Mouse (Mus musculus): ENCODE data around the gene Dock8. TPM values are rescaled to one million over a fixed set of nuclear protein-coding genes. Genes with fewer than 3 reads are reported as not detected.

Dock8 gene
- polyA plus RNA-seq, 1 experiment from 2014 or later, result 17.6 TPM

DNA sequence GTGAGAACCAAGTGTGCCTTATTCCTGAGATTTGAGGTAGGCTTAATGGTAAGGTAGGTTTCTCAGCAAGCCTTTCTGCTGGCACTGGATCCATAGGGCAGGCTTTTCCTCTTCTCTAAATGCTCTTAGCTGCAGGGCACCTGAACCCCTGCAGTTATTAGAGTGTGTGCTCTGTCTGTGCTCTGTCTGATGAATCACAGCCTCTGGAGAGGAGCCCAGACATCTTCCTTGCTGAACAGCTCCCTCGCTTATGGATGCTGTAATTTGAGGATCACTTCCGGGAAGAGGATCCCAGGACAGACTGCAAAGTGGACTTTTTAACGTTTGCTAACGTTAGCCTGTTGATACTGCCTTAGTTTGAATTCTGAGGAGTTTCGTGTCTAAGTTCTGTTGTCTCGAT lies 41.9 kb downstream of the Dock8 start:
- no peak overlapping the region for H3K9ac ChIP-seq (ENCODE audit: low read depth, low read length)
- DNase-seq (ENCODE audit: low spot score) (no peak), ATAC-seq (replicated peaks; ENCODE audit: low FRiP score) (no peak)
- no peak overlapping the region for H3K4me2 ChIP-seq
- no peaks in the 10 kb centered on the region for H3K9me3 ChIP-seq (ENCODE audit: control insufficient read depth, low read length)
- H3K27me3 ChIP-seq (replicated peaks; ENCODE audit: control insufficient read depth, insufficient read depth, low read length), result no peaks in the 10 kb centered on the region
- H3K27ac ChIP-seq (ENCODE audit: low read depth, low read length), result no peak overlapping the region
- H3K4me3 ChIP-seq (ENCODE audit: low read depth, low read length), result no peak overlapping the region
- H3K4me1 ChIP-seq (replicated peaks; ENCODE audit: control insufficient read depth, insufficient read depth, low read length), result 0 out of 2 replicates have a peak, but pooled peaks cover 2% of the 10 kb centered on the region
- 60% methylated on average over 6 of the region's 6 CpGs for WGBS
- no peaks in the 10 kb centered on the region for H3K36me3 ChIP-seq (ENCODE audit: control insufficient read depth, insufficient read depth, low read length)

DNA sequence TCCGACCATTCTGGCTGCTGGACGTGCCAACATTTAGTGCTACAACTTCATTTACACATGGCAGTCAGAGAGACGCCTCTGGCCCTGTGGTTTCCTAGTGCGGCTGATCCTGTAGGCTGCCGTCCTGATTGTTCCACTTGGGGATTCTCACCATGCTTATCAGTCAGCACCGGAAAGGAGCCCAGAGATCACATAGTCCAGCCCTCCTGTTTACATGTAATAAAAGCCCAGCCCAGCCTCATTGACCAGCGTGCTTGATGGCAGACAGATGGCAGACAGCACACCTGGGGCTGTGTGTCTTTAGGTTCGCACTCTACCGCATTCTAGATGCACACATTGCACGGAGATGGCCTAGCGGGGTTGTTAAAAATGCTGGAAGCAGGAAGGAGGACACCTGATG lies 43.6 kb downstream of the Dock8 start:
- DNase-seq (ENCODE audit: low spot score) (no peak), ATAC-seq (replicated peaks; ENCODE audit: low FRiP score) (no peak)
- Histone ChIP-seq H3K4me3 (ENCODE audit: low read depth, low read length) (no peak overlapping the region), H3K9ac (ENCODE audit: low read depth, low read length) (no peak overlapping the region), H3K27me3 (replicated peaks; ENCODE audit: control insufficient read depth, insufficient read depth, low read length) (no peaks in the 10 kb centered on the region), H3K4me1 (replicated peaks; ENCODE audit: control insufficient read depth, insufficient read depth, low read length) (0 out of 2 replicates have a peak, but pooled peaks cover 2% of the 10 kb centered on the region), H3K27ac (ENCODE audit: low read depth, low read length) (no peak overlapping the region), H3K4me2 (no peak overlapping the region), H3K9me3 (ENCODE audit: control insufficient read depth, low read length) (no peaks in the 10 kb centered on the region), H3K36me3 (ENCODE audit: control insufficient read depth, insufficient read depth, low read length) (no peaks in the 10 kb centered on the region)
- WGBS, result 70% methylated on average over 11 of the region's 11 CpGs

DNA sequence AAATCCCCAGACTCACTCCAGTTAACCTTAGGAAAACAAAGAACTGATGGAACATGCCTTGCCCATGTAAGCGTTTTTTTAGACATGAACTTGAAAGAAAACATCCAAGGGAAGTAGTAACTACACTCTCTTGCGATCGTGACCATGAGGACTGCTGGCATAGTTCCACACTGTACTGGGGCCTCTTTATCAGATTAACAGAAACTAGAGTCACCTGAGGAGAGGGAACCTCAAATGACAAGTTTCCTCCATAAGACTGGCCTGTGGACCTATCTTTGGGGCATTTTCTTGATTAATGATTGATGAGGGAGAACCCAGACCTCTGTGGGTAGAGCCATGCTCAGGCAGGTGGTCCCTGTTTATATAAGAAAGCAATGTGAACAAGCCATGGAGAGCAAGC lies 44.7 kb downstream of the Dock8 start:
- ATAC-seq (replicated peaks; ENCODE audit: low FRiP score) (no peak), DNase-seq (ENCODE audit: low spot score) (no peak)
- WGBS, result 81% methylated on average over 3 of the region's 3 CpGs
- Histone ChIP-seq H3K9me3 (ENCODE audit: control insufficient read depth, low read length) (no peaks in the 10 kb centered on the region), H3K27me3 (replicated peaks; ENCODE audit: control insufficient read depth, insufficient read depth, low read length) (no peaks in the 10 kb centered on the region), H3K9ac (ENCODE audit: low read depth, low read length) (no peak overlapping the region), H3K36me3 (ENCODE audit: control insufficient read depth, insufficient read depth, low read length) (no peaks in the 10 kb centered on the region), H3K4me1 (replicated peaks; ENCODE audit: control insufficient read depth, insufficient read depth, low read length) (0 out of 2 replicates have a peak, but pooled peaks cover 2% of the 10 kb centered on the region), H3K4me2 (no peak overlapping the region), H3K4me3 (ENCODE audit: low read depth, low read length) (no peak overlapping the region), H3K27ac (ENCODE audit: low read depth, low read length) (no peak overlapping the region)

DNA sequence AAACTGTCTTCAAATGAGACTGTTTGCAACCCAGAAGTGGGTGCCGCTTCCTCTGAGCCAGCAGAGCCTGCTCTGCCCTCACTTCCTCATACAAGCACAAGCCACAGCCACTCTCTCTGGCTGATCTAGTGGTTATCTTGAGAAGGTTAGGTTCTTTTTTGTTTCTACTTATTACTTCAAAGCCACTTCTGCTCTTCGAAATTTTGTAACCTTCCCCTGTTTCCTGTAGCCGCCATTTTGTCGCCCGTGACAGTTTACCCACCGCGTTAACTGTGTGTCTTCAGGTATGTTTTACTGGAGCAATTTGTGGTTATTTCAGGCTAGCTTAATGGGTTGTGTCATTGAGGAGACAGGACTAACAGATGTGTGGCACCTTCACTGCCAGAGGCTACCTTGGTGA lies 53.0 kb downstream of the Dock8 start:
- 55% methylated on average over 7 of the region's 7 CpGs for WGBS
- Histone ChIP-seq H3K4me3 (ENCODE audit: low read depth, low read length) (no peak overlapping the region), H3K9ac (ENCODE audit: low read depth, low read length) (no peak overlapping the region), H3K4me2 (peak overlapping the region; percentile 2), H3K27ac (ENCODE audit: low read depth, low read length) (0 out of 2 replicates have a peak overlapping the region, but pooled peaks have one; percentile 38), H3K36me3 (ENCODE audit: control insufficient read depth, insufficient read depth, low read length) (no peaks in the 10 kb centered on the region), H3K9me3 (ENCODE audit: control insufficient read depth, low read length) (no peaks in the 10 kb centered on the region), H3K4me1 (replicated peaks; ENCODE audit: control insufficient read depth, insufficient read depth, low read length) (no peaks in the 10 kb centered on the region; the same call in 1 of the 2 replicates), H3K27me3 (replicated peaks; ENCODE audit: control insufficient read depth, insufficient read depth, low read length) (no peaks in the 10 kb centered on the region)
- ATAC-seq (replicated peaks; ENCODE audit: low FRiP score), result no peak
- no peak for DNase-seq (ENCODE audit: low spot score)

DNA sequence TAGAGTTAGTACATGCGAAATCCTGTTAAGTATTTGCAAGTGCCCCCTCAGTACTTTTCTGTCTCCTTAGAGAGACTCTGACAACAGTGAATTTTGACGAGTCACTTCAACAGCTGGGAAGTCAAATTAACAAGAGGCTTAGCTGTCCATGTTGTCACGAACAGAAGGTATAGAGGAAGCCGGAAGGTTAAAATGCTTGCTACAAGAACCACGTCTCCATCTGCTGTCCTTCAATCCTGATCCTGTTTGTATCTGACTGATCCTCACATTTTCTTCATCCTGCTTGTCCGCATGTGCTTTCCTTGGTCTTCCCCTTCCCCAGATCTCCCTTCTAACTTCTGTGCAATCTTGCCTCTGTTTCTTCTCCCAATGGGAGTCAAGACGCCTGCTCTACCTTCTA lies 53.8 kb downstream of the Dock8 start:
- H3K9ac ChIP-seq (ENCODE audit: low read depth, low read length), result no peak overlapping the region
- H3K36me3 ChIP-seq (ENCODE audit: control insufficient read depth, insufficient read depth, low read length), result no peaks in the 10 kb centered on the region
- no peaks in the 10 kb centered on the region; the same call in 1 of the 2 replicates for H3K4me1 ChIP-seq (replicated peaks; ENCODE audit: control insufficient read depth, insufficient read depth, low read length)
- H3K9me3 ChIP-seq (ENCODE audit: control insufficient read depth, low read length), result no peaks in the 10 kb centered on the region
- ATAC-seq (replicated peaks; ENCODE audit: low FRiP score) (no peak), DNase-seq (ENCODE audit: low spot score) (no peak)
- H3K27me3 ChIP-seq (replicated peaks; ENCODE audit: control insufficient read depth, insufficient read depth, low read length), result no peaks in the 10 kb centered on the region
- peak overlapping the region; percentile 2; the same call in 1 of the 2 replicates for H3K4me2 ChIP-seq
- 77% methylated on average over 7 of the region's 7 CpGs for WGBS
- H3K27ac ChIP-seq (ENCODE audit: low read depth, low read length), result no peak overlapping the region
- H3K4me3 ChIP-seq (ENCODE audit: low read depth, low read length), result no peak overlapping the region

DNA sequence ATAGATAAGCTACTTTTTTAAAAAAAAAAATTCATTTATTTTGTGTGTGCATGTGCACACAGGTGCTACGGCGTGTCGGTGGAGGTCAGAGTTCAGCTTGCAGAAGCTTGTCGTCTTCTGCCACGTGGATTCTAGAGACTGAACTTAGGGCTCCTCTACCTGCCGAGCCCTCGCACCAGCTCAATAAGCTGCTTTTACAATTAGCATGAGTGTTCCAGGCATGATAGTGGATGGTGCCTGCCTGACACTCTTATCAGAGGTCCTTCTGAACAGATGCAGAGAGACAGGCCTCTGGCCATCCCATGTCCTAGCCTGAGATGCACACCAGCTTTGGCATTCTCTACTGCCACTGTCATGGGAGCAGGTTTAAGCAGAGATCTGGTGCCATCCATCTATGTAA lies 55.7 kb downstream of the Dock8 start:
- peak; percentile 93 for ATAC-seq (replicated peaks; ENCODE audit: low FRiP score)
- Histone ChIP-seq H3K9me3 (ENCODE audit: control insufficient read depth, low read length) (no peaks in the 10 kb centered on the region), H3K9ac (ENCODE audit: low read depth, low read length) (no peak overlapping the region), H3K4me2 (no peak overlapping the region), H3K36me3 (ENCODE audit: control insufficient read depth, insufficient read depth, low read length) (no peaks in the 10 kb centered on the region), H3K27ac (ENCODE audit: low read depth, low read length) (no peak overlapping the region), H3K4me3 (ENCODE audit: low read depth, low read length) (no peak overlapping the region), H3K27me3 (replicated peaks; ENCODE audit: control insufficient read depth, insufficient read depth, low read length) (no peaks in the 10 kb centered on the region), H3K4me1 (replicated peaks; ENCODE audit: control insufficient read depth, insufficient read depth, low read length) (no peaks in the 10 kb centered on the region; the same call in 1 of the 2 replicates)
- no peak for DNase-seq (ENCODE audit: low spot score)
- 71% methylated on average over 7 of the region's 7 CpGs for WGBS

DNA sequence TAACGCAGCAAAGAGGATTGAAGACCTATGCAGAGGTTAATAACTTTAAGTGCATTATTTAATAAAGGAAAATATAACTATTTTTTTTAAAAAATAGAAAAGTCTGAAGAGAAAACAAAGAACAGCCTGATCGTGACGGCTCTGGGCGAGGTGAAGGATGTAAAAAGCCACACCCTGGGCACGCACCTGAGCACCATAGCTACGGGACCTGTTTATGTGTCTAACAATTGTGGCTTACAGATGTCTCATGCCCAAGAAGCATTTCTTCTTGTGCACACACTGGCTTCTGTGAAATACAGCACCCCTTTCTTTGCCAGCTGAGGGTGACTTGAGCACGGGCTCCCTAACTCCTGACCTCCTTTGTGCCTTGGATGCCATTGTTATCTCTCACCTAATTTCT lies 56.2 kb downstream of the Dock8 start:
- H3K9ac ChIP-seq (ENCODE audit: low read depth, low read length), result no peak overlapping the region
- no peaks in the 10 kb centered on the region; the same call in 1 of the 2 replicates for H3K4me1 ChIP-seq (replicated peaks; ENCODE audit: control insufficient read depth, insufficient read depth, low read length)
- no peak overlapping the region for H3K4me2 ChIP-seq
- no peaks in the 10 kb centered on the region for H3K27me3 ChIP-seq (replicated peaks; ENCODE audit: control insufficient read depth, insufficient read depth, low read length)
- DNase-seq (ENCODE audit: low spot score), result no peak
- H3K36me3 ChIP-seq (ENCODE audit: control insufficient read depth, insufficient read depth, low read length), result no peaks in the 10 kb centered on the region
- no peak overlapping the region for H3K27ac ChIP-seq (ENCODE audit: low read depth, low read length)
- ATAC-seq (replicated peaks; ENCODE audit: low FRiP score), result no peak
- no peaks in the 10 kb centered on the region for H3K9me3 ChIP-seq (ENCODE audit: control insufficient read depth, low read length)
- no peak overlapping the region for H3K4me3 ChIP-seq (ENCODE audit: low read depth, low read length)
- WGBS, result 85% methylated on average over 7 of the region's 7 CpGs

DNA sequence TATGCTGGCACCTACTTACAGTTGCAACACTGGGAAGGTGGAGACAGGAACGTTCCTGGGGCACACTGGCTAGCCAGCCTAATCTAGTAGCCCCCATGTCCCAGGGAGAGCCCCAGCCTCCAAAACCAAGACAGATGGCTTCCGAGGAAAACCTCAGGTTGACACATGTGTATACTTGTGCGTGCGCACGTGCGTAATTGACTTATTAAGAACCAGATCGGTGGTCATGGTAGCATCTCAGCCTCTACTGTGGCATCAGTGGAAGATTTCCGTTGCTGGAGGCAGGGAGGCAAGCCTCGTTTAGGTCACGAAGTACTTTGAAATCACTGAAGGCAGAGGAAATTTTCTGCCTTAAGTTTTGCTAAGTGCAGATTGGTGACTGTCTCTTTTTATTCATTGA lies 56.9 kb downstream of the Dock8 start:
- WGBS, result 85% methylated on average over 10 of the region's 10 CpGs
- H3K9ac ChIP-seq (ENCODE audit: low read depth, low read length), result no peak overlapping the region
- no peaks in the 10 kb centered on the region for H3K36me3 ChIP-seq (ENCODE audit: control insufficient read depth, insufficient read depth, low read length)
- no peak overlapping the region for H3K4me2 ChIP-seq
- H3K4me1 ChIP-seq (replicated peaks; ENCODE audit: control insufficient read depth, insufficient read depth, low read length), result no peaks in the 10 kb centered on the region; the same call in 1 of the 2 replicates
- no peaks in the 10 kb centered on the region for H3K9me3 ChIP-seq (ENCODE audit: control insufficient read depth, low read length)
- ATAC-seq (replicated peaks; ENCODE audit: low FRiP score), result no peak
- DNase-seq (ENCODE audit: low spot score), result no peak
- no peak overlapping the region for H3K27ac ChIP-seq (ENCODE audit: low read depth, low read length)
- no peak overlapping the region for H3K4me3 ChIP-seq (ENCODE audit: low read depth, low read length)
- no peaks in the 10 kb centered on the region for H3K27me3 ChIP-seq (replicated peaks; ENCODE audit: control insufficient read depth, insufficient read depth, low read length)

DNA sequence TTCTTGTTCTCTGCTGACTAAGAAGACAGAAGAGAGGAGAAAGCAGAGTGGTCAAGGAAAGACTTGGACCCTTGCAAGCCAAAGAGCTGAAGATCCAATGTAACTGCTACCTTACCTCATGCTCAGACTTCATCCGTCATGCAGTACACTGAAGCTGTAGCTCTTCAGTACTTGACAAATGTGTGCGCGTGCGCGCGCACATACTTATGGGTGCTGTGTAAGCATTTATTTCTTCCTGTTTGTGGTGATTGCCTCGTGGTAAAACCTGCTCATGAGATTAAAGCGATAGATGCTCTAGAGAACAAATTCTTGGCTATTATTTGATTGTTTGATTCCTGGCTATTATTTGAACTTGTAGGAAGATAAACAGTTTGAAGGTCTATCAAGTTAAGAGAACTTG lies 58.5 kb downstream of the Dock8 start:
- H3K36me3 ChIP-seq (ENCODE audit: control insufficient read depth, insufficient read depth, low read length), result no peaks in the 10 kb centered on the region
- H3K9me3 ChIP-seq (ENCODE audit: control insufficient read depth, low read length), result no peaks in the 10 kb centered on the region
- H3K9ac ChIP-seq (ENCODE audit: low read depth, low read length), result no peak overlapping the region
- no peak for ATAC-seq (replicated peaks; ENCODE audit: low FRiP score)
- no peak overlapping the region for H3K4me3 ChIP-seq (ENCODE audit: low read depth, low read length)
- H3K4me2 ChIP-seq, result no peak overlapping the region
- H3K27ac ChIP-seq (ENCODE audit: low read depth, low read length), result no peak overlapping the region
- WGBS, result 91% methylated on average over 8 of the region's 8 CpGs
- no peak for DNase-seq (ENCODE audit: low spot score)
- H3K4me1 ChIP-seq (replicated peaks; ENCODE audit: control insufficient read depth, insufficient read depth, low read length), result no peaks in the 10 kb centered on the region; the same call in 1 of the 2 replicates
- no peaks in the 10 kb centered on the region for H3K27me3 ChIP-seq (replicated peaks; ENCODE audit: control insufficient read depth, insufficient read depth, low read length)

Data from liver, embryonic 11.5 days (tissue).